Mouse (Mus musculus) midbrain, postnatal 0 days (tissue): ENCODE measurements around the gene Qk. TPM values are rescaled to one million over a fixed set of nuclear protein-coding genes. Genes with fewer than 3 reads are reported as not detected.

ENCODE experiments used
- ATAC-seq: fragments of 200-750 bp; cut with Nextera tagmentation; 2 replicates; pipeline ENCODE4 v1.8.0; 2017; ENCODE audit warnings: moderate number of reproducible peaks, mild to moderate bottlenecking, moderate TSS enrichment, moderate library complexity; ENCODE audit not compliant: low FRiP score
- DNase-seq: peaks from one replicate; pipeline ENCODE4 v3.0.0-alpha.2; 2015; ENCODE audit warnings: low spot score
- H3K27ac ChIP-seq: fragments of 300-500 bp; sonication (generic); 2 replicates; pipeline ENCODE4 v1.5.1; 2014; ENCODE audit warnings: low read depth, mild to moderate bottlenecking, low read length, mixed read lengths
- H3K27me3 ChIP-seq: fragments of 300-500 bp; sonication (generic); 2 replicates; pipeline ENCODE4 v1.6.1; 2014; ENCODE audit warnings: low read length, control low read depth, mixed read lengths; ENCODE audit not compliant: insufficient read depth
- H3K36me3 ChIP-seq: fragments of 300-500 bp; sonication (generic); 2 replicates; pipeline ENCODE4 v1.6.1; 2014; ENCODE audit warnings: low read length, control low read depth, mixed read lengths; ENCODE audit not compliant: insufficient read depth
- H3K4me1 ChIP-seq: fragments of 300-500 bp; sonication (generic); 2 replicates; pipeline ENCODE4 v1.6.1; 2014; ENCODE audit warnings: mild to moderate bottlenecking, control low read depth, antibody characterized with exemption, low read length, mixed read lengths; ENCODE audit not compliant: insufficient read depth
- H3K4me2 ChIP-seq: fragments of 300-500 bp; sonication (generic); 2 replicates; pipeline ENCODE4 v1.6.1; 2014; ENCODE audit warnings: low read depth, mild to moderate bottlenecking, low read length, mixed read lengths; ENCODE audit not compliant: poor library complexity, severe bottlenecking
- H3K4me3 ChIP-seq: fragments of 300-500 bp; sonication (generic); 2 replicates; pipeline ENCODE4 v1.5.1; 2014; ENCODE audit warnings: low read depth, mild to moderate bottlenecking, low read length, moderate library complexity
- H3K9ac ChIP-seq: fragments of 300-500 bp; sonication (generic); replicated peaks from 2 replicates; pipeline ENCODE4 v1.6.1; 2014; ENCODE audit warnings: mild to moderate bottlenecking, low read length, moderate library complexity, mixed read lengths; ENCODE audit not compliant: poor library complexity, severe bottlenecking
- H3K9me3 ChIP-seq: fragments of 300-500 bp; sonication (generic); 2 replicates; pipeline ENCODE4 v1.6.1; 2016; ENCODE audit warnings: low read length, control low read depth
- CTCF ChIP-seq: IDR thresholded peaks from 2 replicates; pipeline ENCODE4 v1.5.1; 2016; ENCODE audit warnings: antibody characterized with exemption, mild to moderate bottlenecking
- WGBS: fragments of 180-500 bp; shearing (Covaris S2); extraction: QIAGEN DNeasy Blood & Tissue Kit; methylation state at CpG from one replicate; pipeline ENCODE4 v1.1.7; 2014; 5-methylcytosine and 5-hydroxymethylcytosine counted together
- polyA plus RNA-seq: library from polyadenylated mRNA; unstranded; fragments of >200 nt; fragmentation: Nextera tagmentation; extraction: Ambion mirVana; gene quantifications from 2 replicates; pipeline ENCODE4 v1.2.1, GENCODE M21; 2015
- total RNA-seq: library from RNA; depleted of rRNA; stranded (reverse); fragments of >200 nt; gene quantifications from 2 replicates; pipeline ENCODE4 v1.2.3, GENCODE M21; 2014

The Qk gene
- total and polyA plus RNA-seq, 2 experiments from 2014 or later: 47.4 to 297 TPM

DNA sequence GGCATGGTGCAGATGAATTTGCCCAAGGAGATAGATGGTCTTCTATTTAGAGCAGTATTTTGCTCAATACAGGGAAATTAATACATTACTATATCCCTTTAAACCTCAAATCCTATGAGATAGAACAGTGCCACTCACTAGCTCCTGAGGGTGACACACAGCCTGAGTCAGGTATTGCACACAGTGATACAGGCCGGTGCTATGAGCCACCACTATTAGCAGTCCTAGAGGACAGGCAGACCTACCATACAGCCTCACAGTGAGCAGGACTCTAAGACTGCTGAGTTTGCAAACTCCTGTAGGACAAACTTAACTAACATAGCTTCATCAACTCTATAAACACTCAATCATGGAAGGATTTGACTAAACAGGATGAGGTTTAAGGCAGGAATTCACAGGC, 51.2 kb downstream of the Qk start:
- no peaks in the 10 kb centered on the region for H3K4me1 ChIP-seq
- no peak overlapping the region for H3K4me2 ChIP-seq
- H3K36me3 ChIP-seq: no peaks in the 10 kb centered on the region
- no peak overlapping the region for H3K27ac ChIP-seq
- WGBS: 73% methylated on average over 1 of the region's 1 CpGs
- no peaks in the 10 kb centered on the region for H3K27me3 ChIP-seq
- no peak overlapping the region for H3K9ac ChIP-seq
- no peak for TF ChIP-seq CTCF
- DNase-seq (no peak), ATAC-seq (no peak)
- H3K9me3 ChIP-seq: no peaks in the 10 kb centered on the region
- no peak overlapping the region for H3K4me3 ChIP-seq

DNA sequence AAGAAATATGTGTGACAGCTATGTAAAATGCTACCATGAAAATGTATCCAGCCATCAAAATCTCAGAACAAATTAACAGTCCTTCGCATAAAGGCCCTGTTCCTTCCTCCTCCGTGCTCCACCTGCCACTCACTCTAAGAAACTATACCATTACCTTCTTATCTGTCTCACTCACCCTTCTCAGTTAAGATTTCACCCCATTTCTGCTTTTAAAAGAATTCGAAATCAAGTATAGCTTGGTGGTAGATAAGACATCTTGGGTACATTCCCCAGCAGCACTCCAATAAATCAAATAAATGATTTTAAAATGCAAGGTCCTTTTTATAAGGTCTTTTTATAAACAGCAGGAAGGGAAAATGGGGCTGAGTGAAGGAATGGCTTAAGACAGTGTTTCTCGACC, 53.4 kb downstream of the Qk start:
- Histone ChIP-seq H3K27me3 (no peaks in the 10 kb centered on the region), H3K36me3 (no peaks in the 10 kb centered on the region), H3K9ac (no peak overlapping the region), H3K27ac (no peak overlapping the region), H3K4me1 (no peaks in the 10 kb centered on the region), H3K4me2 (no peak overlapping the region), H3K4me3 (no peak overlapping the region), H3K9me3 (no peaks in the 10 kb centered on the region)
- DNase-seq: no peak
- ATAC-seq: no peak
- 79% methylated on average over 4 of the region's 4 CpGs for WGBS
- TF ChIP-seq CTCF: no peak

DNA sequence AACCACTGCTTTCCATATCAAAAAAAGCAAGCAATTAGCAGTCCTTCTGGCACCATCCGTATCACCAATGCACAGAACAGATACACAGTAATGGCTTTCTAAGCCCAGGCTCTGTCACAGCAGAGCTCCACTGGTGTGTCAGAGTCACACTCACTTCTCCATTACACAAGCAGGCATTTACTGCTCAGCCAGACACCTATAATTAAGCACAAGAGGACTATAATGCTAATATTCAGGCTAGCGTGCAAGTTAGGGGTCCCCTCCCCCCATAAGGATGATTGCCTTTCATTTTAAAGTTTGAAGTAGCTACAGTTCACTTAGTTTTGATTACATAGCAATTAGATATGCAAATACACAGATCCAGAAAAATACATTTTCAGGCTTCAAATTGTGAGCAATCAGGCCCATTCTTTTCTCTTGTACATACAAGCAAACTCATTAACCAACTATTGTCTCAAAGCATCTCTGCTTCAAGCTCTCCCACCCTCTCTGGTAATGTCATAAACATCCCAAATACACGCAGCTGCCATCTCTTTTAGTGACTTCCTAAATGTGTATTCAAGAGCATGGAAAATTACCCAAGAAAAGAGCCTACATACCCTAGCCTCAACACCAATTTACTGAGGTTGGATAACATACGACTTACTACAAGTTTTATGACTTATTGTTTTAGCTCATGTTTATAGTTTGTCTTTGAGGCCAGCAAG, 68.2 kb downstream of the Qk start:
- H3K4me1 ChIP-seq: no peaks in the 10 kb centered on the region
- no peak overlapping the region for H3K9ac ChIP-seq
- no peaks in the 10 kb centered on the region for H3K9me3 ChIP-seq
- WGBS: 60% methylated on average over 4 of the region's 4 CpGs
- H3K27me3 ChIP-seq: no peaks in the 10 kb centered on the region
- no peaks in the 10 kb centered on the region for H3K36me3 ChIP-seq
- no peak overlapping the region for H3K27ac ChIP-seq
- ATAC-seq (no peak), DNase-seq (no peak)
- no peak overlapping the region for H3K4me2 ChIP-seq
- TF ChIP-seq CTCF: no peak
- no peak overlapping the region for H3K4me3 ChIP-seq

GRCm38 (mm10) chr17:10240081-10240480, 79.6 kb downstream of the Qk start:
- no peaks in the 10 kb centered on the region for H3K9me3 ChIP-seq
- 80% methylated on average over 1 of the region's 1 CpGs for WGBS
- no peak overlapping the region for H3K27ac ChIP-seq
- H3K4me1 ChIP-seq: no peaks in the 10 kb centered on the region
- no peak for DNase-seq
- no peak for TF ChIP-seq CTCF
- H3K4me3 ChIP-seq: no peak overlapping the region
- H3K36me3 ChIP-seq: no peaks in the 10 kb centered on the region
- no peak overlapping the region for H3K9ac ChIP-seq
- ATAC-seq: no peak
- H3K27me3 ChIP-seq: no peaks in the 10 kb centered on the region
- no peak overlapping the region for H3K4me2 ChIP-seq

DNA sequence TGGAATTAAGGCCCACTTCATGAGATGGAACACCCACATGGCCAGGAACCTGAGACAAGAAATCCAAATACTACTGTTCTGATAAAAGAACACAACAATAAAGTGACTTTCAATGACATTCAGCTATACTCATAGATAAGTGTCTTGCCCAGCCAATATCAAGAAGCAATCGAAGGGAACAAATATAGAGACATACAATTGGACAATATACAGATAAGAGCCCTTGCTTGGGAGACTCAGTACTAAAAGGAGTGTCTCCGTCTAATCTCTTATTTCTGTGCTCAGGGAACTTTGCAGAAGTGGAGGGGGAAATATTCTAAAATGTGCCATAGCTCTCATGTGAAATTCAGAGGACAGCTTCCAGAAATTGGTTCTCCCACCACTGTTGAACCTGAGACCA, 83.1 kb downstream of the Qk start:
- 88% methylated on average over 2 of the region's 2 CpGs for WGBS
- TF ChIP-seq CTCF: no peak
- H3K27ac ChIP-seq: no peak overlapping the region
- DNase-seq (no peak), ATAC-seq (no peak)
- H3K9me3 ChIP-seq: no peaks in the 10 kb centered on the region
- H3K36me3 ChIP-seq: no peaks in the 10 kb centered on the region
- H3K4me2 ChIP-seq: no peak overlapping the region
- H3K27me3 ChIP-seq: no peaks in the 10 kb centered on the region
- H3K9ac ChIP-seq: no peak overlapping the region
- no peak overlapping the region for H3K4me3 ChIP-seq
- no peaks in the 10 kb centered on the region for H3K4me1 ChIP-seq

- H3K4me1 ChIP-seq: no peaks in the 10 kb centered on the region
- no peaks in the 10 kb centered on the region for H3K9me3 ChIP-seq
- H3K27ac ChIP-seq: no peak overlapping the region
- H3K27me3 ChIP-seq: no peaks in the 10 kb centered on the region
- no peak overlapping the region for H3K4me3 ChIP-seq
- ATAC-seq: no peak
- no peak overlapping the region for H3K4me2 ChIP-seq
- H3K9ac ChIP-seq: no peak overlapping the region
- TF ChIP-seq CTCF: no peak
- WGBS: 92% methylated on average over 3 of the region's 3 CpGs
- no peaks in the 10 kb centered on the region for H3K36me3 ChIP-seq
- DNase-seq: no peak
Observed at GRCm38 (mm10) chr17:10232406-10232805, 87.2 kb downstream of the Qk start.
